Mouse (Mus musculus): ENCODE data around the gene Sap30bp. TPM values are rescaled to one million over a fixed set of nuclear protein-coding genes. Genes with fewer than 3 reads are reported as not detected.

Gene Sap30bp
- total RNA-seq, 2 experiments from 2014 or later: 44.9 to 51.5 TPM

Other genes starting within 250 kb of the Sap30bp start
- gene Grb2, start 224.7 kb upstream of the Sap30bp start, total RNA-seq (2021): 100 to 1,000 TPM; 116 to 135 TPM
- 10 to 100 TPM; 67.4 to 71.0 TPM for gene Tmem94, start 167.8 kb upstream of the Sap30bp start, total RNA-seq (2021)
- gene Caskin2, start 119.6 kb upstream of the Sap30bp start, total RNA-seq (2021): 10 to 100 TPM; 59.9 to 61.1 TPM
- 10 to 100 TPM; 25.4 to 26.3 TPM for gene Tsen54, start 118.6 kb upstream of the Sap30bp start, total RNA-seq (2021)
- gene Llgl2, start 109.2 kb upstream of the Sap30bp start, total RNA-seq (2021): 10 to 100 TPM; 15.8 to 25.6 TPM
- 1 to 10 TPM; 1.1 to 6.8 TPM for gene Myo15b, start 74.9 kb upstream of the Sap30bp start, total RNA-seq (2021)
- gene Smim5, start 33.3 kb upstream of the Sap30bp start, total RNA-seq (2021): 1 to 10 TPM; 2.1 to 2.3 TPM
- gene Smim6, start 21.3 kb upstream of the Sap30bp start, total RNA-seq (2021): 1 to 10 TPM in 1 of 2 experiments, not detected in 1; 1.8 TPM
- gene Recql5, start 195 bp downstream of the Sap30bp start, total RNA-seq (2021): 10 to 100 TPM; 28.6 to 28.8 TPM
- gene Itgb4, start 41.4 kb downstream of the Sap30bp start, total RNA-seq (2021): 1 to 10 TPM; 5.0 to 8.7 TPM
- 10 to 100 TPM; 70.2 to 88.6 TPM for gene Galk1, start 79.4 kb downstream of the Sap30bp start, total RNA-seq (2021)
- gene H3f3b, start 94.7 kb downstream of the Sap30bp start, total RNA-seq (2021): 100 to 1,000 TPM; 751 to 846 TPM
- 10 to 100 TPM; 41.3 to 45.5 TPM for gene Unk, start 97.0 kb downstream of the Sap30bp start, total RNA-seq (2021)
- gene Unc13d, start 144.7 kb downstream of the Sap30bp start, total RNA-seq (2021): 1 to 10 TPM; 1.1 to 2.4 TPM
- 100 to 1,000 TPM; 126 to 136 TPM for gene Wbp2, start 153.7 kb downstream of the Sap30bp start, total RNA-seq (2021)
- gene Trim47, start 193.9 kb downstream of the Sap30bp start, total RNA-seq (2021): 10 to 100 TPM; 21.3 to 23.9 TPM
- 1 to 10 TPM; 8.2 to 8.5 TPM for gene Trim65, start 197.8 kb downstream of the Sap30bp start, total RNA-seq (2021)
- 10 to 100 TPM; 75.4 to 81.6 TPM for gene Mrpl38, start 205.6 kb downstream of the Sap30bp start, total RNA-seq (2021)
- gene Fbf1, start 234.9 kb downstream of the Sap30bp start, total RNA-seq (2021): 10 to 100 TPM; 57.7 to 63.5 TPM

All from adrenal gland, postnatal 4 days (tissue).